Mouse (Mus musculus) ES-E14 (cell line): Measurements from ENCODE around the gene Arhgef28.

Experiments used
- CHD2 ChIP-seq: IDR thresholded peaks from 2 replicates; pipeline ENCODE4 v1.6.1; 2014; ENCODE audit warnings: mild to moderate bottlenecking, low read depth, low read length, inconsistent platforms
- HCFC1 ChIP-seq: IDR thresholded peaks from 2 replicates; pipeline ENCODE4 v1.6.1; 2012; ENCODE audit warnings: low read length, inconsistent platforms, borderline replicate concordance; ENCODE audit not compliant: insufficient read depth
- MAFK ChIP-seq: IDR thresholded peaks from 2 replicates; pipeline ENCODE4 v1.6.1; 2014; ENCODE audit warnings: mild to moderate bottlenecking, low read depth, low read length, inconsistent platforms; ENCODE audit not compliant: insufficient read depth
- ZC3H11A ChIP-seq: IDR thresholded peaks from 2 replicates; pipeline ENCODE4 v1.6.1; 2012; ENCODE audit warnings: low read depth, mild to moderate bottlenecking, inconsistent platforms, low read length, borderline replicate concordance
- ZNF384 ChIP-seq: IDR thresholded peaks from 2 replicates; pipeline ENCODE4 v1.6.1; 2012; ENCODE audit warnings: low read depth, low read length, inconsistent platforms

GRCm38 (mm10) chr13:97955759-97956158 is 250.5 kb downstream of the Arhgef28 start:
- TF ChIP-seq HCFC1 (no peak), ZNF384 (no peak), ZC3H11A (no peak), CHD2 (no peak), MAFK (no peak)
